Mouse (Mus musculus): ENCODE measurements around the gene Shc4. TPM values are rescaled to one million over a fixed set of nuclear protein-coding genes. Genes with fewer than 3 reads are reported as not detected.

Shc4 gene
- polyA plus RNA-seq, 1 experiment from 2014 or later: 3.1 TPM

DNA sequence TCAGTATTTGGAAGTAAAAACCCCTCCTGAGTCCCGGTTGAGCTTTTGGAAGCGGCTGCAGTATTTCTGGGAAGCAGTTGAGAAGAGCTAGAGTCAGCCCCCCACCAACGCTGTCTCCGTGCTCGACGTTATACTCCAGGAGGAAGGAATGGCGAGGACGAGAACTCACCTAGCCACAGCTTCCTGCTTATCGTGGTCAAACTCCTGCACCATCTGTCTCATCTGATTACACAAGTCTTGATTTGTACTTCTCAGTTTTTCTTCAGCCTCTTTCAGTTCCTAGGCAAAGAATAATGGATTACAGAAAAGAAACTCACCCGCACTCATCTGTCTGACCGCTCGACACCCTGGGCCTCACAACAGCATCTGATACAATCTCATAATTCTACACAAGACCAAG is 134.7 kb downstream of the Shc4 start:
- no peaks in the 10 kb centered on the region for H3K9me3 ChIP-seq (ENCODE audit: control insufficient read depth, low read length)
- ATAC-seq (ENCODE audit: low read depth): no peak
- H3K27ac ChIP-seq (ENCODE audit: low read depth, low read length): no peak overlapping the region
- H3K27me3 ChIP-seq (ENCODE audit: control insufficient read depth, insufficient read depth, low read length): no peaks in the 10 kb centered on the region
- no peak overlapping the region for H3K9ac ChIP-seq (replicated peaks; ENCODE audit: low read depth, low read length)
- H3K36me3 ChIP-seq (ENCODE audit: control insufficient read depth, insufficient read depth, low read length): peaks cover 14% of the 10 kb centered on the region; the same call in 1 of the 2 replicates
- WGBS: 97% methylated on average over 12 of the region's 12 CpGs
- H3K4me1 ChIP-seq (ENCODE audit: control insufficient read depth, insufficient read depth, low read length): no peaks in the 10 kb centered on the region
- no peak overlapping the region for H3K4me3 ChIP-seq (ENCODE audit: low read depth, low read length)
- H3K4me2 ChIP-seq (ENCODE audit: low read depth, low read length): no peak overlapping the region

DNA sequence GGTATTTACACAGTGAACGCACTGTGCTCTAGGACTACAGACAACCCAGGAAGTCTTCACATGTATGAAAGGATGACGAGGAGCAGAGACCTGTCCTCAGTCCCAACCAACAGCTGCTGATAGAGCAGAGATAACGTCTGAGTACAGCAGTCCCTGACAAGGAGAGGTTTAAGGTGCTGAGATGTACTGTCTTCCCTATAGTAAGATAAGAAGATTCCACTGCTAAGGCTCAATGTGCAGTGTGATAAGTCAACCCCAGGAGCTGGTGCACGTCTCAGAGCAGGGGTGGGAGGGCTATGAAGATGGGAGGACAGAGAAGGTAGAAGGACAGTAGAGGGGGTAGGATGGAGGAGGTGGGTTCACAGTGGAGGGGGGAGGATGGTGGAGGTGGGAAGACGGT is 142.9 kb downstream of the Shc4 start:
- peaks cover 4% of the 10 kb centered on the region; the same call in 1 of the 2 replicates for H3K36me3 ChIP-seq (ENCODE audit: control insufficient read depth, insufficient read depth, low read length)
- no peaks in the 10 kb centered on the region for H3K4me1 ChIP-seq (ENCODE audit: control insufficient read depth, insufficient read depth, low read length)
- H3K9me3 ChIP-seq (ENCODE audit: control insufficient read depth, low read length): no peaks in the 10 kb centered on the region
- no peak overlapping the region for H3K27ac ChIP-seq (ENCODE audit: low read depth, low read length)
- H3K4me2 ChIP-seq (ENCODE audit: low read depth, low read length): no peak overlapping the region
- H3K4me3 ChIP-seq (ENCODE audit: low read depth, low read length): no peak overlapping the region
- no peak overlapping the region for H3K9ac ChIP-seq (replicated peaks; ENCODE audit: low read depth, low read length)
- WGBS: 92% methylated on average over 5 of the region's 5 CpGs
- no peaks in the 10 kb centered on the region for H3K27me3 ChIP-seq (ENCODE audit: control insufficient read depth, insufficient read depth, low read length)
- ATAC-seq (ENCODE audit: low read depth): no peak

GRCm38 (mm10) chr2:125577670-125578069 is 146.3 kb downstream of the Shc4 start:
- no peak for ATAC-seq (ENCODE audit: low read depth)
- 0 out of 2 replicates have a peak, but pooled peaks cover 4% of the 10 kb centered on the region for H3K36me3 ChIP-seq (ENCODE audit: control insufficient read depth, insufficient read depth, low read length)

More at GRCm38 (mm10) chr2:125577670-125578069, 146.3 kb downstream of the Shc4 start:
- Histone ChIP-seq H3K27ac (ENCODE audit: low read depth, low read length) (no peak overlapping the region), H3K9me3 (ENCODE audit: control insufficient read depth, low read length) (no peaks in the 10 kb centered on the region), H3K4me1 (ENCODE audit: control insufficient read depth, insufficient read depth, low read length) (no peaks in the 10 kb centered on the region), H3K4me2 (ENCODE audit: low read depth, low read length) (no peak overlapping the region), H3K27me3 (ENCODE audit: control insufficient read depth, insufficient read depth, low read length) (no peaks in the 10 kb centered on the region), H3K4me3 (ENCODE audit: low read depth, low read length) (no peak overlapping the region), H3K9ac (replicated peaks; ENCODE audit: low read depth, low read length) (no peak overlapping the region)
- 83% methylated on average over 4 of the region's 4 CpGs for WGBS

Other genes with a start within 250 kb of the Shc4 start
- 0.11 and 0.17 TPM in 2 replicates for gene Gm9913, start 219.1 kb downstream of the Shc4 start, polyA plus RNA-seq (2014; fragmentation: Nextera tagmentation; extraction: Ambion mirVana)
- 1.8 and 6.0 TPM in 2 replicates for gene Fbn1, start 216.2 kb downstream of the Shc4 start, polyA plus RNA-seq (2014; fragmentation: Nextera tagmentation; extraction: Ambion mirVana)
- 3.0 and 3.1 TPM in 2 replicates for gene Cep152, start 99.0 kb downstream of the Shc4 start, polyA plus RNA-seq (2014; fragmentation: Nextera tagmentation; extraction: Ambion mirVana)
- gene Eid1, start 51.1 kb downstream of the Shc4 start, polyA plus RNA-seq (2014; fragmentation: Nextera tagmentation; extraction: Ambion mirVana): 524 and 526 TPM in 2 replicates
- 42.1 and 45.3 TPM in 2 replicates for gene Secisbp2l, start 58.7 kb upstream of the Shc4 start, polyA plus RNA-seq (2014; fragmentation: Nextera tagmentation; extraction: Ambion mirVana)
- gene Galk2, start 135.0 kb upstream of the Shc4 start, polyA plus RNA-seq (2014; fragmentation: Nextera tagmentation; extraction: Ambion mirVana): 30.7 and 33.4 TPM in 2 replicates
- gene Cops2, start 135.0 kb upstream of the Shc4 start, polyA plus RNA-seq (2014; fragmentation: Nextera tagmentation; extraction: Ambion mirVana): 71.4 and 79.2 TPM in 2 replicates